Mouse (Mus musculus): ENCODE data around the gene Fgf11.

DNA sequence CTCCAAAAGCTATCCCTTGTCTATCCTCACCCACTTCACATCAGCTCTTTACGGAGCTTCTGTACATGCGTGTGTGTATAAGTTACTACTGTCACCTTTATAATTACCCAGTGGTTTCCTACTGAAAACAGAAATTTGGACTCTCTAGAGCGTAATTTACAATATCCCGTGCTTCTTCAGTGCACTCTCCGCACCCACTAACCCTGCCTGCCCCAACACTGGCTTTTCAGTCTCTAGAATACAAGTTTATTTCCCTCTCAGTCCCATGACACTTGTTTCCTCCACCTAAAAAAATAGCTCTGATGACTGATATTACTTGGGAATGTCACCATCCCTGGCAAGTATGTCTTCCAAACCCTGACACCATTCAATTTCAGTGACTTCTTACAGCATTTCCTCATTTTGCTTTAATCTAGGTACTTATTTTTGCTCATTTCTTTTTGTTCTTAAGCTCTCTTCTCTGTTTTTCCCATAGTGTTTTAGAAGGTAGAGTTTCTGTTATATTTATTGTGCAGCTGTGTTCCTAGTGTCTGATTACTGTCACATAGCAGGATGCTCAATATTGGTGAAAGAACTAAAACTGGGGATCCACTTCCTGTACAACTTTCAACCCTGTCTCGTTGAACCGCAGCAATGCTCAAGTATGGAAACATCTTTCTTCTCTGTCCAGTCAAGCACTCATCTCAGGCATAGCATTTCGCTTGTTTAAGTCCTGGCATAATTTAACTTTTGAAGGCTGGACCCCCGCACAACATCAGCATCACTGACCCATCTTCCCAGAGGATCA, 44.2 kb downstream of the Fgf11 start:
- TF ChIP-seq CTCF (IDR thresholded peaks at IDR 0.05; ENCODE audit: extremely low read depth, insufficient read length, insufficient replicate concordance, low read depth, low read length) (no peak), POLR2A (IDR thresholded peaks at IDR 0.05; ENCODE audit: low read depth, low read length) (no peak)

All from small intestine, adult 2 months (tissue).